Mouse (Mus musculus): ENCODE data around the gene Cdkl5. TPM values are rescaled to one million over a fixed set of nuclear protein-coding genes. Genes with fewer than 3 reads are reported as not detected.
A peak's percentile ranks its signal among the peaks of the same experiment; 100 is the strongest.

Gene Cdkl5
- polyA plus RNA-seq, 1 experiment from 2014 or later = 1.9 TPM

GRCm38 (mm10) chrX:160766233-160766616 lies 228.3 kb downstream of the Cdkl5 start:
- H3K4me1 ChIP-seq (ENCODE audit: insufficient read depth, low read length) = no peaks in the 10 kb centered on the region

GRCm38 (mm10) chrX:160765389-160766232 lies 228.9 kb downstream of the Cdkl5 start:
- no peaks in the 10 kb centered on the region for H3K9me3 ChIP-seq (ENCODE audit: low read length)
- 0 out of 2 replicates have a peak overlapping the region, but pooled peaks have one; percentile 50 for H3K9ac ChIP-seq (replicated peaks; ENCODE audit: low read length)
- no peaks in the 10 kb centered on the region for H3K36me3 ChIP-seq (ENCODE audit: insufficient read depth, low read length)
- no peak overlapping the region for H3K27ac ChIP-seq (ENCODE audit: low read length)
- peak; percentile 97 for ATAC-seq (ENCODE audit: low FRiP score, low TSS enrichment)
- H3K27me3 ChIP-seq (ENCODE audit: insufficient read depth, low read length) = peaks cover 12% of the 10 kb centered on the region; the same call in 1 of the 2 replicates
- 33% methylated on average over 30 of the region's 30 CpGs for WGBS
- H3K4me3 ChIP-seq (ENCODE audit: low read length) = peak overlapping the region; percentile 56
- H3K4me1 ChIP-seq (ENCODE audit: insufficient read depth, low read length) = no peaks in the 10 kb centered on the region
- peak overlapping the region; percentile 44 for H3K4me2 ChIP-seq (replicated peaks; ENCODE audit: low read depth, low read length)

More at GRCm38 (mm10) chrX:160766233-160766616, 228.3 kb downstream of the Cdkl5 start:
- ATAC-seq (ENCODE audit: low FRiP score, low TSS enrichment) = peak; percentile 92
- no peaks in the 10 kb centered on the region for H3K9me3 ChIP-seq (ENCODE audit: low read length)
- H3K9ac ChIP-seq (replicated peaks; ENCODE audit: low read length) = 0 out of 2 replicates have a peak overlapping the region, but pooled peaks have one; percentile 50
- WGBS = 42% methylated on average over 15 of the region's 15 CpGs
- H3K27me3 ChIP-seq (ENCODE audit: insufficient read depth, low read length) = peaks cover 12% of the 10 kb centered on the region; the same call in 1 of the 2 replicates
- H3K4me3 ChIP-seq (ENCODE audit: low read length) = peak overlapping the region; percentile 56
- H3K36me3 ChIP-seq (ENCODE audit: insufficient read depth, low read length) = no peaks in the 10 kb centered on the region
- H3K27ac ChIP-seq (ENCODE audit: low read length) = no peak overlapping the region
- peak overlapping the region; percentile 44 for H3K4me2 ChIP-seq (replicated peaks; ENCODE audit: low read depth, low read length)

- H3K4me3 ChIP-seq (ENCODE audit: low read length) = no peak overlapping the region
- no peaks in the 10 kb centered on the region for H3K4me1 ChIP-seq (ENCODE audit: insufficient read depth, low read length)
- H3K36me3 ChIP-seq (ENCODE audit: insufficient read depth, low read length) = no peaks in the 10 kb centered on the region
- no peaks in the 10 kb centered on the region for H3K9me3 ChIP-seq (ENCODE audit: low read length)
- ATAC-seq (ENCODE audit: low FRiP score, low TSS enrichment) = no peak
- 92% methylated on average over 8 of the region's 8 CpGs for WGBS
- H3K4me2 ChIP-seq (replicated peaks; ENCODE audit: low read depth, low read length) = no peak overlapping the region
- no peak overlapping the region for H3K9ac ChIP-seq (replicated peaks; ENCODE audit: low read length)
- no peaks in the 10 kb centered on the region; the same call in 1 of the 2 replicates for H3K27me3 ChIP-seq (ENCODE audit: insufficient read depth, low read length)
- H3K27ac ChIP-seq (ENCODE audit: low read length) = no peak overlapping the region
Measured at GRCm38 (mm10) chrX:160750808-160751207, 243.7 kb downstream of the Cdkl5 start.

- H3K27me3 ChIP-seq (ENCODE audit: insufficient read depth, low read length) = no peaks in the 10 kb centered on the region; the same call in 1 of the 2 replicates
- no peak for ATAC-seq (ENCODE audit: low FRiP score, low TSS enrichment)
- H3K4me1 ChIP-seq (ENCODE audit: insufficient read depth, low read length) = no peaks in the 10 kb centered on the region
- 93% methylated on average over 1 of the region's 1 CpGs for WGBS
- no peak overlapping the region for H3K4me3 ChIP-seq (ENCODE audit: low read length)
- H3K9me3 ChIP-seq (ENCODE audit: low read length) = no peaks in the 10 kb centered on the region
- H3K27ac ChIP-seq (ENCODE audit: low read length) = no peak overlapping the region
- H3K4me2 ChIP-seq (replicated peaks; ENCODE audit: low read depth, low read length) = no peak overlapping the region
- H3K36me3 ChIP-seq (ENCODE audit: insufficient read depth, low read length) = no peaks in the 10 kb centered on the region
- no peak overlapping the region for H3K9ac ChIP-seq (replicated peaks; ENCODE audit: low read length)
Measured at GRCm38 (mm10) chrX:160748653-160749052, 245.9 kb downstream of the Cdkl5 start.

- Histone ChIP-seq H3K36me3 (ENCODE audit: insufficient read depth, low read length) (no peaks in the 10 kb centered on the region), H3K9ac (replicated peaks; ENCODE audit: low read length) (no peak overlapping the region), H3K9me3 (ENCODE audit: low read length) (no peaks in the 10 kb centered on the region), H3K4me3 (ENCODE audit: low read length) (no peak overlapping the region), H3K27ac (ENCODE audit: low read length) (no peak overlapping the region), H3K4me1 (ENCODE audit: insufficient read depth, low read length) (no peaks in the 10 kb centered on the region), H3K27me3 (ENCODE audit: insufficient read depth, low read length) (no peaks in the 10 kb centered on the region), H3K4me2 (replicated peaks; ENCODE audit: low read depth, low read length) (no peak overlapping the region)
- 64% methylated on average over 1 of the region's 1 CpGs for WGBS
- ATAC-seq (ENCODE audit: low FRiP score, low TSS enrichment) = no peak
Measured at GRCm38 (mm10) chrX:160745399-160745798, 249.1 kb downstream of the Cdkl5 start.

- no peak within 1 kb of the TSS for H3K27ac ChIP-seq (ENCODE audit: low read length)
- H3K27me3 ChIP-seq (ENCODE audit: insufficient read depth, low read length) = peaks cover 8% of the 10 kb centered on the region; the same call in 1 of the 2 replicates
- H3K9ac ChIP-seq (replicated peaks; ENCODE audit: low read length) = no peak within 1 kb of the TSS
- no peaks in the 10 kb centered on the region for H3K36me3 ChIP-seq (ENCODE audit: insufficient read depth, low read length)
- no peak within 1 kb of the TSS for H3K4me2 ChIP-seq (replicated peaks; ENCODE audit: low read depth, low read length)
- no peaks in the 10 kb centered on the region for H3K9me3 ChIP-seq (ENCODE audit: low read length)
- no peaks in the 10 kb centered on the region for H3K4me1 ChIP-seq (ENCODE audit: insufficient read depth, low read length)
- WGBS = 73% methylated on average over 5 of the region's 5 CpGs
- no peak for ATAC-seq (ENCODE audit: low FRiP score, low TSS enrichment)
- H3K4me3 ChIP-seq (ENCODE audit: low read length) = no peak within 1 kb of the TSS
Measured at GRCm38 (mm10) chrX:160735650-160736049, 258.9 kb downstream of the Cdkl5 start, which contains the start of gene Ppef1. Gene Ppef1 (minus strand): TSS chrX:160735765.

Other genes with a start within 250 kb of the Cdkl5 start
- gene Rs1, start 226.7 kb downstream of the Cdkl5 start, polyA plus RNA-seq (2015; fragmentation: Nextera tagmentation; extraction: Ambion mirVana) = not detected in 2 replicates
- 0.10 and 0.12 TPM in 2 replicates for gene Gja6, start 87.7 kb downstream of the Cdkl5 start, polyA plus RNA-seq (2015; fragmentation: Nextera tagmentation; extraction: Ambion mirVana)
- gene Scml2, start 122.5 kb upstream of the Cdkl5 start, polyA plus RNA-seq (2015; fragmentation: Nextera tagmentation; extraction: Ambion mirVana) = 3.2 and 3.5 TPM in 2 replicates